Mouse (Mus musculus): ENCODE data around the gene Capzb. TPM values are rescaled to one million over a fixed set of nuclear protein-coding genes. Genes with fewer than 3 reads are reported as not detected.
A peak's percentile ranks its signal among the peaks of the same experiment; 100 is the strongest.

Gene Capzb
- total RNA-seq, 1 experiment from 2014 or later, result 96.1 TPM

- peak; percentile 60 to 68 for ATAC-seq (replicated peaks in 1 of 2; ENCODE audit: insufficient read depth in 1 of 2, low FRiP score in 2 of 2, low TSS enrichment in 1 of 2, low read depth in 1 of 2, poor library complexity in 2 of 2, severe bottlenecking in 2 of 2)
These were observed 16.7 kb upstream of the Capzb start for GRCm38 (mm10) chr4:139176023-139176422.

GRCm38 (mm10) chr4:139177921-139178320, 14.8 kb upstream of the Capzb start:
- ATAC-seq (replicated peaks in 1 of 2; ENCODE audit: insufficient read depth in 1 of 2, low FRiP score in 2 of 2, low TSS enrichment in 1 of 2, low read depth in 1 of 2, poor library complexity in 2 of 2, severe bottlenecking in 2 of 2), result no peak

- ATAC-seq (replicated peaks in 1 of 2; ENCODE audit: insufficient read depth in 1 of 2, low FRiP score in 2 of 2, low TSS enrichment in 1 of 2, low read depth in 1 of 2, poor library complexity in 2 of 2, severe bottlenecking in 2 of 2), result no peak
These were observed 14.3 kb upstream of the Capzb start for GRCm38 (mm10) chr4:139178377-139178776.

- no peak for ATAC-seq (replicated peaks in 1 of 2; ENCODE audit: insufficient read depth in 1 of 2, low FRiP score in 2 of 2, low TSS enrichment in 1 of 2, low read depth in 1 of 2, poor library complexity in 2 of 2, severe bottlenecking in 2 of 2)
These were observed 13.5 kb upstream of the Capzb start for GRCm38 (mm10) chr4:139179218-139179617.

GRCm38 (mm10) chr4:139179731-139180625, 12.7 kb upstream of the Capzb start:
- 0 out of 4 replicates have a peak, but pooled peaks of 1 of the 2 experiments have one; percentile 27 for ATAC-seq (replicated peaks in 1 of 2; ENCODE audit: insufficient read depth in 1 of 2, low FRiP score in 2 of 2, low TSS enrichment in 1 of 2, low read depth in 1 of 2, poor library complexity in 2 of 2, severe bottlenecking in 2 of 2)

- no peak for ATAC-seq (replicated peaks in 1 of 2; ENCODE audit: insufficient read depth in 1 of 2, low FRiP score in 2 of 2, low TSS enrichment in 1 of 2, low read depth in 1 of 2, poor library complexity in 2 of 2, severe bottlenecking in 2 of 2)
These were observed 10.2 kb upstream of the Capzb start for GRCm38 (mm10) chr4:139182511-139182910.

GRCm38 (mm10) chr4:139185766-139186442, 6.8 kb upstream of the Capzb start:
- no peak for ATAC-seq (replicated peaks in 1 of 2; ENCODE audit: insufficient read depth in 1 of 2, low FRiP score in 2 of 2, low TSS enrichment in 1 of 2, low read depth in 1 of 2, poor library complexity in 2 of 2, severe bottlenecking in 2 of 2)

- ATAC-seq (replicated peaks in 1 of 2; ENCODE audit: insufficient read depth in 1 of 2, low FRiP score in 2 of 2, low TSS enrichment in 1 of 2, low read depth in 1 of 2, poor library complexity in 2 of 2, severe bottlenecking in 2 of 2), result peak; percentile 34 to 39; a peak in 2 of 4 replicates
These were observed 4.8 kb upstream of the Capzb start for GRCm38 (mm10) chr4:139187930-139188329.

- no peak for ATAC-seq (replicated peaks in 1 of 2; ENCODE audit: insufficient read depth in 1 of 2, low FRiP score in 2 of 2, low TSS enrichment in 1 of 2, low read depth in 1 of 2, poor library complexity in 2 of 2, severe bottlenecking in 2 of 2)
These were observed 847 bp upstream of the Capzb start for GRCm38 (mm10) chr4:139191605-139192498.

GRCm38 (mm10) chr4:139193176-139194093, 736 bp downstream of the Capzb start:
- no peak for ATAC-seq (replicated peaks in 1 of 2; ENCODE audit: insufficient read depth in 1 of 2, low FRiP score in 2 of 2, low TSS enrichment in 1 of 2, low read depth in 1 of 2, poor library complexity in 2 of 2, severe bottlenecking in 2 of 2)

- ATAC-seq (replicated peaks in 1 of 2; ENCODE audit: insufficient read depth in 1 of 2, low FRiP score in 2 of 2, low TSS enrichment in 1 of 2, low read depth in 1 of 2, poor library complexity in 2 of 2, severe bottlenecking in 2 of 2), result no peak
These were observed 2.4 kb downstream of the Capzb start for GRCm38 (mm10) chr4:139195101-139195500.

GRCm38 (mm10) chr4:139196464-139196863, 3.8 kb downstream of the Capzb start:
- ATAC-seq (replicated peaks in 1 of 2; ENCODE audit: insufficient read depth in 1 of 2, low FRiP score in 2 of 2, low TSS enrichment in 1 of 2, low read depth in 1 of 2, poor library complexity in 2 of 2, severe bottlenecking in 2 of 2), result no peak

- no peak for ATAC-seq (replicated peaks in 1 of 2; ENCODE audit: insufficient read depth in 1 of 2, low FRiP score in 2 of 2, low TSS enrichment in 1 of 2, low read depth in 1 of 2, poor library complexity in 2 of 2, severe bottlenecking in 2 of 2)
These were observed 4.2 kb downstream of the Capzb start for GRCm38 (mm10) chr4:139196949-139197348.

GRCm38 (mm10) chr4:139197453-139197852, 4.8 kb downstream of the Capzb start:
- no peak for ATAC-seq (replicated peaks in 1 of 2; ENCODE audit: insufficient read depth in 1 of 2, low FRiP score in 2 of 2, low TSS enrichment in 1 of 2, low read depth in 1 of 2, poor library complexity in 2 of 2, severe bottlenecking in 2 of 2)

- peak; percentile 38 to 51 for ATAC-seq (replicated peaks in 1 of 2; ENCODE audit: insufficient read depth in 1 of 2, low FRiP score in 2 of 2, low TSS enrichment in 1 of 2, low read depth in 1 of 2, poor library complexity in 2 of 2, severe bottlenecking in 2 of 2)
These were observed 5.4 kb downstream of the Capzb start for GRCm38 (mm10) chr4:139198004-139198689.

- peak; percentile 8 to 22; a peak in 1 of 4 replicates for ATAC-seq (replicated peaks in 1 of 2; ENCODE audit: insufficient read depth in 1 of 2, low FRiP score in 2 of 2, low TSS enrichment in 1 of 2, low read depth in 1 of 2, poor library complexity in 2 of 2, severe bottlenecking in 2 of 2)
These were observed 6.4 kb downstream of the Capzb start for GRCm38 (mm10) chr4:139199126-139199525.

All from hematopoietic stem cell, adult 5-6 weeks (primary cell).